Mouse (Mus musculus) stomach, embryonic 14.5 days (tissue): ENCODE measurements at regions not wholly inside any gene's neighbourhood (a gene's known extent, or its start where the extent isn't known, plus 50 kb on each side); places are given as distances from the start of the nearest gene placed in this dataset.

Experiments
- ATAC-seq: fragments of 200-750 bp; cut with Nextera tagmentation; 2 replicates; pipeline ENCODE4 v1.8.0; 2017; ENCODE audit warnings: low read depth, moderate TSS enrichment; ENCODE audit not compliant: insufficient number of reproducible peaks, insufficient read depth, low FRiP score
- H3K27ac ChIP-seq: fragments of 300-500 bp; sonication (generic); 2 replicates; pipeline ENCODE4 v1.5.1; 2014; ENCODE audit warnings: mild to moderate bottlenecking, low read length, moderate library complexity, mixed read lengths
- H3K27me3 ChIP-seq: fragments of 300-500 bp; sonication (generic); 2 replicates; pipeline ENCODE4 v1.6.1; 2014; ENCODE audit warnings: low read length, control low read depth, mixed read lengths; ENCODE audit not compliant: control insufficient read depth, insufficient read depth
- H3K36me3 ChIP-seq: fragments of 300-500 bp; sonication (generic); 2 replicates; pipeline ENCODE4 v1.6.1; 2014; ENCODE audit warnings: mild to moderate bottlenecking, control low read depth, low read length, moderate library complexity, mixed read lengths; ENCODE audit not compliant: control insufficient read depth, insufficient read depth
- H3K4me1 ChIP-seq: fragments of 300-500 bp; sonication (generic); 2 replicates; pipeline ENCODE4 v1.6.1; 2014; ENCODE audit warnings: low read length, control low read depth, mixed read lengths; ENCODE audit not compliant: control insufficient read depth, insufficient read depth
- H3K4me2 ChIP-seq: fragments of 300-500 bp; sonication (generic); replicated peaks from 2 replicates; pipeline ENCODE4 v1.6.1; 2014; ENCODE audit warnings: low read depth, low read length, control low read depth
- H3K4me3 ChIP-seq: fragments of 300-500 bp; sonication (generic); 2 replicates; pipeline ENCODE4 v1.5.1; 2014; ENCODE audit warnings: low read depth, low read length, control low read depth
- H3K9ac ChIP-seq: fragments of 300-500 bp; sonication (generic); replicated peaks from 2 replicates; pipeline ENCODE4 v1.6.1; 2014; ENCODE audit warnings: low read depth, mild to moderate bottlenecking, control low read depth, low read length, moderate library complexity, mixed read lengths
- H3K9me3 ChIP-seq: fragments of 300-500 bp; sonication (generic); 2 replicates; pipeline ENCODE4 v1.6.1; 2016; ENCODE audit warnings: low read depth, low read length, control low read depth; ENCODE audit not compliant: control insufficient read depth
- WGBS: fragments of 180-500 bp; shearing (Covaris S2); extraction: QIAGEN DNeasy Blood & Tissue Kit; methylation state at CpG from one replicate; pipeline ENCODE4 v1.1.7; 2014; 5-methylcytosine and 5-hydroxymethylcytosine counted together

DNA sequence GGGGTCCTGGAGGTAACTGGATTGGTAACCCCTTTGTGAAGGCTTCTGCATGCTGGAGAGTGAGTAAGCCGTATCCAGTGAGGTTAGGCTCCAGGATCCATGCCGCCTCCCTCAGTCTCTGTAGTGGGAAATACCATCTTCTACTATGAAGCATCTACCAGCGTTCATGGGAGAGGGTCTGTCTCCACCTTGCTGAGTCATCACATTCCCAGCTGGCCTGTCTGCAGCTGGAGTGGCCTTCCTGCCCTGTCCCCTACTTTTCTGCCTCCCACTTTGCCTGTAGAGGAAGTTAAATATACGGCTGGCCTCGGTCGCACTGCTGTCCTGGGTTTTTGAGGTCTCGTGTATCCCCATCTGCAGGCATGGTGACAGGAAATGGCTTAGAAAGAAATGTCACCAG, 78.0 kb upstream of the Sec14l1 start:
- no peak for ATAC-seq
- Histone ChIP-seq H3K4me3 (no peak overlapping the region), H3K4me1 (no peaks in the 10 kb centered on the region), H3K4me2 (no peak overlapping the region), H3K36me3 (no peaks in the 10 kb centered on the region), H3K9me3 (no peaks in the 10 kb centered on the region), H3K27ac (no peak overlapping the region), H3K9ac (no peak overlapping the region), H3K27me3 (no peaks in the 10 kb centered on the region)
- 62% methylated on average over 7 of the region's 7 CpGs for WGBS

DNA sequence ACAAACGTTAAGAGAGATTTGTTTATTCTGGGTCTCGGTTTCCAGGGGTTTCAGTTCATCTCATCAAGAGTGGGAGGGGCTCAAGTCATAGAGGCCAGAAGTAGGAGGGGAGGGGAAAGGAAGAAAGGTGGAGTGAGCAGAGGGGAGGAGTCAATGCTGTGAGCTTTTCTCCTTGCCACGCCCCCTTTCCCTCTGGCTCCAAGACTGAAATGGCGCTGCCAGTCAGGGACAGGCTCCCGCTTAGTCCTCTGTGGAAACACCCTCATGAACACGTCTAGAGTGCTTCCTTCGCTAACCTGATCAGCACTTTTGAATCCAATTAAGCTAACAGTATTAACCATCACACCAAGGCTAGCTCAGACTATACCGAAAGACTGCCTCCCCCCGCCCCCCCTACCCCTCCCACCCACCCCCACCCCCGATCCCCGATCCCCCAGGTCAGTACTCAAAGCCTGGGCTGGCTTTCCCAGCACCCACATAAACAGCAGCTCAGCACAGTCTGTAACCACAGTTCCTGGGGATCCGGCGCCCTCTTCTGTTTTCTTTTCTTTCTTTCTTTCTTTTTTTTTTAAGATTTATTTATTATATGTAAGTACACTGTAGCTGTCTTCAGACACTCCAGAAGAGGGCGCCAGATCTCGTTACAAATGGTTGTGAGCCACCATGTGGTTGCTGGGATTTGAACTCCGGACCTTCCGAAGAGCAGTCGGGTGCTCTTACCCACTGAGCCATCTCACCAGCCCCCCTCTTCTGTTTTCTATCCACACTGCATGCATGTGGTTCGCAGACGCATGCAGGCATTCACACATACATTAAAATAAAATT, 76.5 kb upstream of the Sec14l1 start:
- peak; percentile 37; the same call in 1 of the 2 replicates for ATAC-seq
- Histone ChIP-seq H3K4me1 (no peaks in the 10 kb centered on the region), H3K27ac (no peak overlapping the region), H3K4me3 (no peak overlapping the region), H3K9ac (no peak overlapping the region), H3K9me3 (no peaks in the 10 kb centered on the region), H3K27me3 (no peaks in the 10 kb centered on the region), H3K4me2 (0 out of 2 replicates have a peak overlapping the region, but pooled peaks have one; percentile 14), H3K36me3 (no peaks in the 10 kb centered on the region)
- 38% methylated on average over 20 of the region's 20 CpGs for WGBS

DNA sequence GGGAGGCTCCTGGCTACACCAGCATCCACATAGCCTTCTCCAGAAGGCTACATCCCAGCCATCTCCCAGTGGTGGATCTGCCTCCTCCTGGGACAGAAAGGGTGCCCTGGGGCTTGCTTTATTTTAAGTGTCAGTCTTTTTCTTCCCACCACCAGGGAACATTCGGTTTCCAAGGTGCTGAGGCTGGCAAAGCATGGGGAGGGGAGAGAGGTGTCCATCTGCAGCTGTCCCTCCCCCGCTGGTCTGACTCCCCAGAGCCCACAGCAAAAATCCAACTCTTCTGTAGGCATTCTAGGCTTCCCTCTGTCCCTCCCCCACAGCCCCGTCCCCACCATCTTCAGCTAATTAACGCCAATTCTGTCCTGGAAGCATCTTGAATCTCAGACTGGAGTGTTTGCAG, 74.1 kb upstream of the Sec14l1 start:
- 13% methylated on average over 4 of the region's 4 CpGs for WGBS
- no peaks in the 10 kb centered on the region for H3K4me1 ChIP-seq
- H3K27me3 ChIP-seq: no peaks in the 10 kb centered on the region
- no peaks in the 10 kb centered on the region for H3K9me3 ChIP-seq
- no peak overlapping the region for H3K27ac ChIP-seq
- H3K4me2 ChIP-seq: no peak overlapping the region
- ATAC-seq: no peak
- H3K9ac ChIP-seq: no peak overlapping the region
- H3K36me3 ChIP-seq: no peaks in the 10 kb centered on the region
- no peak overlapping the region for H3K4me3 ChIP-seq

DNA sequence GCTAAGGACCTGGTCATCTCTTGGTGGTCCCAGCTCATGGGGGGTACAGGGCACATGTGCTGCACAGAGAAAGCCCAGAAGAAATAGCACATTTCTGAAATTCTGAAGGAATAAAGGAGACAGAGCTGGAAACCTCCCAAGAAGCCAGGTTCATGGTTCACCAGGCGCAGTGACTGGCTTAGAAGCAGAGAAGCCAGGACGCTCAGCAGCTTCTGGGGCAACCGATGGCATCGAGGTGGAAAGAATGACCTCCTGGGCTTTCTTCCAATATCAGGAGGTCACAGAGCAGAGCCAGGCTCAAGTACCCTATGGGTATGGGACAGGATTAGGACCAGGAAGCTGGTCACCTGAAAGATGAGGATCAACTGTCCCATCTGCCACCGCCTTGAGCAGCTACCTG, 72.6 kb upstream of the Sec14l1 start:
- Histone ChIP-seq H3K4me1 (peaks cover 4% of the 10 kb centered on the region; the same call in 1 of the 2 replicates), H3K4me2 (no peak overlapping the region), H3K9ac (no peak overlapping the region), H3K27me3 (no peaks in the 10 kb centered on the region), H3K9me3 (no peaks in the 10 kb centered on the region), H3K4me3 (no peak overlapping the region), H3K36me3 (no peaks in the 10 kb centered on the region), H3K27ac (no peak overlapping the region)
- 85% methylated on average over 5 of the region's 5 CpGs for WGBS
- ATAC-seq: no peak

DNA sequence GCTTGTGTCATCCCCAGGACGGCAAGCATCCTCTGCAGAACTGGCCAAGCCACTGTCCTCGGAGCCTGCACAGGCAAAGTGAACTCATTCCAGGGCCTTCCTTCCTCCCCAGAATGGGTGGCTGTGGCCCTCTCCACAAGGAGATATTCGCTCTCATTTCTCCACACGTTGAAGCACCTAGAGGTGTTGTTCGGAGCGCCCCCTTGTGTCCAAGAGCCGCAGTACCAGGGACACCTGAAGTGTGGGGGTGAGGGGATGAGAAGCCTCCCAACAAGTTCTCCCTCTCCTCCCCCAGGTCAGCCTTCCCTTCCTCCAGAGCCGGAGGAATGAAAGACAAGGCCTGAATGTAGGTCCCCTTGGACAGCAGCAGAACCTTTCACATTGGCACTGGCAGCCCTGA, 71.4 kb upstream of the Sec14l1 start:
- no peak for ATAC-seq
- no peaks in the 10 kb centered on the region for H3K9me3 ChIP-seq
- WGBS: 8% methylated on average over 8 of the region's 8 CpGs
- H3K4me3 ChIP-seq: no peak overlapping the region
- H3K4me2 ChIP-seq: no peak overlapping the region
- H3K27ac ChIP-seq: no peak overlapping the region
- no peaks in the 10 kb centered on the region for H3K36me3 ChIP-seq
- H3K4me1 ChIP-seq: peaks cover 4% of the 10 kb centered on the region; the same call in 1 of the 2 replicates
- H3K27me3 ChIP-seq: no peaks in the 10 kb centered on the region
- no peak overlapping the region for H3K9ac ChIP-seq

DNA sequence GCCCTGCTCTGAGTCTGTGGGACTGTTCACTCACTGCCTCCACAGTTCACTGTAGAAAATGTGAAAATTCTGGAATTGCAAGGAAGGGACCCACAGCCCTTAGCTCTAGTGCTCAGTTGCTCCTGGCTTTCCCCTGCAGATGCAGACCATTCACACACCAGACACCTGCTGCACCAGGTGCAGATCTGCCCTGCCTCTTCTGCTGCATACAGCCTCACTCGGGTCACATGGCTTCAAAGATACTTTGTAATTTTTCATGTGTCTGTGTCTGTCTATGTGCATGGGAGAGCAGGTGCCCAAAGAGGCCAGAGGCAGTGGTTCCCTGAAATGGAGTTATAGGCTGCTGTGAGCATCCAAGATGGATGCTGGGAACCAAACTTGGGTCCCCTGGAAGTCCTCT, 70.2 kb upstream of the Sec14l1 start:
- Histone ChIP-seq H3K36me3 (no peaks in the 10 kb centered on the region), H3K27me3 (no peaks in the 10 kb centered on the region), H3K4me1 (peaks cover 4% of the 10 kb centered on the region; the same call in 1 of the 2 replicates), H3K9ac (no peak overlapping the region), H3K9me3 (no peaks in the 10 kb centered on the region), H3K4me2 (no peak overlapping the region), H3K27ac (no peak overlapping the region), H3K4me3 (no peak overlapping the region)
- ATAC-seq: no peak
- 62% methylated on average over 1 of the region's 1 CpGs for WGBS

DNA sequence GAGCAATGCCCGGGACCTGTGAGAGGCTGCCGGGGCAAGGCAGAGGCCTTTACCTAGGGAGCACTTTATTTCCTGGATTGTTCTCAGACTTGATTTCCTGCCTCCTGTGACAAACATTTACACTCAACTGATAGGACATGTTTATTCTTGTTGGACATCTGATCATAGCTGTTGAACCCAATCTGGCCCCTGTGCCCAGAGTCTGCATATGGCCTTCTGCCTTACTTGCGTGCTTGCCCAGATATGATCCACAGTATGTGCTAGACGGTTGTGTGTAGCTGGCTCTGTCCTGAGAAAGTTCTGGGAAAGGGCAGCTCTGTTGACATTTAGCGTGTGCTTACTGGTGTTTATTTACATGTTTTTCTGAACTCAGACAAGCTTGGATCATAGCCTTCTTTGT, 68.3 kb upstream of the Sec14l1 start:
- ATAC-seq: no peak
- H3K27ac ChIP-seq: peak overlapping the region; percentile 7; the same call in 1 of the 2 replicates
- 76% methylated on average over 5 of the region's 5 CpGs for WGBS
- no peaks in the 10 kb centered on the region for H3K9me3 ChIP-seq
- H3K27me3 ChIP-seq: no peaks in the 10 kb centered on the region
- no peak overlapping the region for H3K4me2 ChIP-seq
- H3K4me1 ChIP-seq: peaks cover 4% of the 10 kb centered on the region; the same call in 1 of the 2 replicates
- H3K36me3 ChIP-seq: no peaks in the 10 kb centered on the region
- no peak overlapping the region for H3K4me3 ChIP-seq
- no peak overlapping the region for H3K9ac ChIP-seq

DNA sequence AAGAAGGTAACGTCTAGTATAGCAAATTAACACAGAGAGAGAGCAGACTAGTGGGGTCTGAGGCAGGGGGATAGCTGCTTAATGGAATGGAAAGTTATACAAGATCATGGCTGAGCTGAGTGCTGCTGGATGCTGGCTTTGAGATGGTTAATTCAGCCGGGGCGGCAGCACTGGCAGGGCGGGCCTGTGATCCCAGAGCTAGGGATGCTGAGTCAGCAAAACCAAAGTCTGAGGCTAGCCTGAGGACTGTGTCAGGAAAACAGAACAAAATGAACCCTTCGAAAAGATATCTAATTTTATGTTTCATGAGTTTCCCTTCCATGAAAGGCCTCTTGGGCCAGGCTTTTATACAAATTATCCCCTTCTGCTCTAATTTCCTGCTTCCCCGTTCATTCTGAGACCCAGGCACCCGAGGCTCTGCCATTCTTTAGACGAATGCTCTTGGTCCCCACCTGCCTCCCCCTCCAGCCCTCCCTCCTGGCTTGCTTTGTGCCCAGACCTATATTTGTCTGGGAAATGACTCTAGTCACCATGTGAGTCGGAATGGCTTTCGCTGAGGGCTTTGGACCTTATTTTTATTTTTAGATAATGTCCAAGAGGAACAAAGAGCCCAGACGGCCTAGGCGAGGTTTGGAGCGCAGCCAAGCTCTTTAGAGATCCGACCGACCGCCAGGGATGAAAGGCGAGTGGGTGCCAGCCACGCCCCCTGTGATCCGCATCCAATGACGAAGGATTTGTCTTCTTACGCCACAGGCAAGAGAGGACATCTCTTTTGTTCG, 67.6 kb upstream of the Sec14l1 start:
- peaks cover 4% of the 10 kb centered on the region; the same call in 1 of the 2 replicates for H3K4me1 ChIP-seq
- 24% methylated on average over 22 of the region's 22 CpGs for WGBS
- no peaks in the 10 kb centered on the region for H3K27me3 ChIP-seq
- no peaks in the 10 kb centered on the region for H3K36me3 ChIP-seq
- no peaks in the 10 kb centered on the region for H3K9me3 ChIP-seq
- no peak overlapping the region for H3K9ac ChIP-seq
- H3K4me3 ChIP-seq: no peak overlapping the region
- H3K4me2 ChIP-seq: 0 out of 2 replicates have a peak overlapping the region, but pooled peaks have one; percentile 4
- no peak for ATAC-seq
- peak overlapping the region; percentile 21; the same call in 1 of the 2 replicates for H3K27ac ChIP-seq
